Mouse (Mus musculus) MN1 (cell line): ENCODE results near the gene Cyp2j9.
"Not testable (repeated sequence)": the region's sequence is repeated elsewhere in the genome, so short reads cannot be mapped to it uniquely, and the experiment has no call there.

ENCODE experiments used
- DNase-seq: peaks from one replicate; pipeline ENCODE4 v3.0.0-alpha.2; 2016; ENCODE audit warnings: low spot score

Cyp2j9 gene

DNA sequence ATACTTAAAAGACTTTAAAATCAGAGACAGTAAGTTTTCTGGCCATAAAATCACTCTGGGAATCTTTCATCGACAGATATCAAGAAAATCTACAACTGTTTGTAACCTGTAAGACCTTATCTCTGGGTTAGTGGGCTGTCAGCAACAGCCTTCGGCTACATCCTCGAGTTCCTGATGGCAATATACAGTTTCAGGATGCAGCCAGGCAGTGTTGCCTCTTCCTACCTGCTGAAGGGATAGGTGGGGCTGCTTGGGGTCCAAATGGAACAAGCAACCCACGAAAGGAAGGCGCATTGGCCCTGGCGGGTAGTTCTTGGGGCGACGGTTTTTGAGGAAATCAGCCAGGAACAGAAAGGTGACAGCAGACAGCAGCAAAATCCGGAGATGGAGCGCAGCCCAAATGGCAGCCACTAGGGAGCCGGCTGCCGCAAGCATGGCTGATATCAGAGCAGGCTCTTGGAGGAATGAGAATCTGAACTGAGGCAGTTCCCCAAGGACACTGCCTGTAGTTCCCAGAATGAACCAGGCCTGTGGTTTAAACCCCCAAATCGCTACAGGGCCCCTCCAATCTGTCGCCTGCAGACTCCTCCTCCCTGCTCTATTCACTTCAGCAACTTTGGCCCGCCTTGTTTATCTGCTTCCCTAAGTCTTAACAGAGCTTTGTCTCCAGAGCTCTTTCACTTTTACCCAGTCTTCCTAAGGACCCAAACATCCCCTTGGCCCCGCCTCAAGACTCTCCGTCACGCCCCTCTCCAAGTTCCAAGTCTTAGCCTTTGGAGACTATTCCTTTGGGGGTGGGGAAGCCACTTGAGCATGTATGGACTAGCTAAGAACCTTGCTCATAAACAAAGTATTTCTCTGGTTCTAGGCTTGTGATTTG lies at the start of gene Cyp2j9:
Gene Cyp2j9 (minus strand): TSS at position 668 of the 880 bp plus-strand sequence.
- DNase-seq = no peak

DNA sequence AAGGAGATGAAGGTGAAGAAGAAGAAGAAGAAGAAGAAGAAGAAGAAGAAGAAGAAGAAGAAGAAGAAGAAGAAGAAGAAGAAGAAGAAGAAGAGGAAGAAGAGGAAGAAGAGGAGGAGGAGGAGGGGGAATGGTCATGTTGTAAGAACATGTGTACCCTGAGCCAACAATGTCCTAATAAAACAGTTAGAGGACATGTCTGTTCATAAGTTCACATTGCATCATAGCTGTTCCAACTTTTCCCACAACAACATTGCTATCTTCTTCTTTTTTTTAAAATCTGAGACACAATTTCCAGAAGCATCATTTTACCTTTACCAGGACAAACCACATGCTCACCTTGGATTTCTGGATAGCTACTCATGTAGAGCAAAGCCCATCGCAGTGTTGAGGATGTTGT lies 44.1 kb upstream of the Cyp2j9 start:
- DNase-seq = no peak

- DNase-seq = no peak
Measured at GRCm38 (mm10) chr4:96622474-96622873, 31.1 kb upstream of the Cyp2j9 start.

DNA sequence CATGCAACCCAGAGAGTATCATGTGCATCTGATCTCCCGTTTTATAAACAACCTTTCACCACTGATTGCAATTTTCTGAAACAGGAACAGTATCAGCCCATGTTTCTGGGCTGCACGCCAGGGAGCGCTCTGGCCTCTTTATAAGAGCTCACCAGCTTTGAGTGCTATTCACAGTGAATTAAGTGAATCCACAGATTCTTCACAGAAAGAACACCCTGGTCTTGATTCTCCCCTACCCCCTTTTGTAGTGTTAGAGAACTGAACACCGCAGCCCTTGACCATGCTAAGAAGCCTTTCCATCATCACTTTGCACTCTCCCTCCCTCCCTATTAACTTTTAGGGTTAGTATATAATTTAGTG lies 393 bp upstream of the Cyp2j9 start:
- DNase-seq = no peak

DNA sequence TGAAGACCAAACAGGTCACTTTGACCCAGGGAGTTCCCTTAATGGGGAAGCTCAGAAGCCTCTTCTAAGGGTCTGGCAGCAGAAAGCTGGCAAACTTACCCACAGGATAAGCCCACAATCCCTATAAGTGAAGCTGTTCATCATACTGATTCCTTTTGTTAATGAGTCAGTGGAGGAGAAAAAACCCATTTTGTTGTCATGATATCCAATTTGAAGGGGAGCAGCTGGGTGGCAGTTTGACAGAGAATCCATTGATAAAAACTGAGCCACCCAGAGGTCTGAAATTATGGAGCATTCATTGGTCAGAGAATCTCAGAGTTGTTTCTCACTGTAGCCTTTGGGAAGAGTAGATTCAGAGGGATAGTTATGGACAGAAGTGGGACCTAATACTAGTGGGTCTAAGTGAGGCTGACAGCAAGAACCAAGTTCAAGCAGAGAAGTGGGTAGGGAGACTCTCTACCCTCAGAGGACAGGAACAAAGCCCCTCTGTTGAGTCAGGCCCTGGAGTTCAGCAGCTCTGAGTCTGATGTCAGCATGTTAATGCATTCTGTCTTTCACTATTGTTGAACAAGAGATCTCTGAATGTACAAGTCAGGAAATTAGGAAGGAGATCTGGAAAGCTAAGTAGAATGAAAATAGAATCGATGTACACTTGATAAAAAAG lies 9.8 kb downstream of the Cyp2j9 start:
- DNase-seq = no peak

- not testable (repeated sequence) for DNase-seq
Measured at GRCm38 (mm10) chr4:96580351-96580750, 11.0 kb downstream of the Cyp2j9 start.

- no peak for DNase-seq
Measured at GRCm38 (mm10) chr4:96569442-96569841, 21.9 kb downstream of the Cyp2j9 start.

GRCm38 (mm10) chr4:96567988-96568387 lies 23.4 kb downstream of the Cyp2j9 start:
- no peak for DNase-seq

DNA sequence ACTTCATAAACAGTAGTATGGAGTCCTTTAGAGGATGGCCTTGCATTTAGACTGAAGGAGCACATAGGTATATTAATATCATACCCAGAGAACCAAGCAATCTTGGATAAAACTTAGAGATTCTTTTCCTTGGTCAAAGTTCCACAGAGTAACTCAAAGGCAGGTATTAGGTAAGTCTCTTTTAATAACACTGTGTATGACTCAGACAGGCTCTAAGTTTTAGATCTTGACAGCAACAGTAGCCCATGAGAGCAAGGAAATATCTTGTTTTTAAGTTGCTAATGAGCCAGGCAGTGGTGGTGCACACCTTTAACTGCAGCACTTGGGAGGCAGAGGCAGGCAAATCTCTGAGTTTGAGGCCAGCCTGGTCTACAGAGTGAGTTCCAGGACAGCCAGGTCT lies 25.6 kb downstream of the Cyp2j9 start:
- DNase-seq = no peak

DNA sequence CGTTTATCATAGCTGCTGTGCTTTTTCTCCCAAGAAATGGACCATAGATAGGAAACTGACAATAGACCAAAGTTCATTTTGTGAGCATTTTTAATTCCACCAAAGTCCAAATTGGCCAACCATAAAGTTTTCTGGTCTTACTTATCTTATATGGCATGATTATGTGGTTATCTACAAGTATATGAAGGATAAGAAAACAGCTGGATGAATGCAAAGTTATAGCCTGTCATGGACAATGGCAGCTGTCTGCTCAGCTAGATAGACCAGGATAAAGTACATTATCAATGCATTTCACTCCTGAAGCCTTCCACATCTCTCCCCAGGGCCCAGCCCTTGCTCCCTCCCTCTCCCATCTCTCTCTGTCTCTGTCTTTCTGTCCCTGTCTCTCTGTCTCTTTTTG lies 30.9 kb downstream of the Cyp2j9 start:
- no peak for DNase-seq

GRCm38 (mm10) chr4:96559781-96560180 lies 31.6 kb downstream of the Cyp2j9 start:
- DNase-seq = no peak

DNA sequence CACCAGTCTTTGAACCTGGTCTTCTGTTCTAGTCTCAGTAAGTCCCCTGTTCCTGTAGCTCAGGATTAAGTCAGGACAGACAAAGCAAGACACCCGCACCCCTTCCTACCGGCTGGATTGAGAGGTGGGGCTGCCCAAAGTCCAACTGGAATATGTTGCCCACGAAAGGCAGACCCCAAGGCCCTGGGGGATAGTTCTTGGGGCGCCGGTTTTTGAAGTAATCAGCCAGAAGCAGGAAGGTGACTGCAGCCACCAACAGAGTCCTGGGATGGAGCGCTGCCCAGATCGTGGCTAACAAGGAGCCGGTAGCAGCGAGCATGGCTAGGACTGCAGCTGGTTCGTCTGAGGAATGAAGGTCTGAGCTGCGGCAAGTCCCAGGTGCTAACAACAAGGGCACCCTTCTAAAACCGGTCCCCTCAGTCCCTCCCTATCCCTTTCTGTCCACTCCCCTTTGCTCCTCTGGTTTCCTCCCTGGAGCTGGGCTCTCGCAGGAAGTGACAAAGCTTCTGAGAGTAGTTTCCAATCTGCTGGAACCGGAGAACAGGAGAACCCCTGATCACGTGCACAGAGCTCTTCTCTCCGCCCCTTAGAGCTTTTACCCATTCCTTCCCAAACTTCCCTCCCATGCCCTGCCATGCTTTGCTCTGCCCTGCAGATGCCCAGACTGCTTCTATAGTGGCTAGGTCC lies 38.1 kb downstream of the Cyp2j9 start, which contains the start of gene Cyp2j6:
Gene Cyp2j6 (minus strand): TSS at position 529 of the 687 bp plus-strand sequence.
- DNase-seq = no peak

DNA sequence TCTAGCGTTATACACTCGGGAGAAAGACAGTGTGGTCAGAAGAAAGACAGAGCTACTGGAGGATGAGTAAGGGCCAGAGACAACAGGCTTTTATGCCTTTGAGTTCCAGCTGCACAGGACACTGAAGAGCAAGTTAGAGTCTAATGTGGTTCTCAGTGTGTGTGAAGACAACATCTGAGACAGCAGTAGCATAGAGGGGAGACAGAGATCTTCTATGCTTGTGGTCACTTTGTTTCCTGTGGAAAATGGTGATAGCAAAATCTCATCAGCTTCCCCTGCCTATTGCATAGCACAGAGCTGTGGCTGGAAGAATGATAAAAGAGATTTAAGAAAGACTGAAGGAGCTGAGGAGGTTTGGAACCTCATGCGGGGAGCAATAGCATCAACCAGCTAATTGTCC lies 39.8 kb downstream of the Cyp2j9 start:
- no peak for DNase-seq

- DNase-seq = no peak
Measured at GRCm38 (mm10) chr4:96545976-96546375, 45.4 kb downstream of the Cyp2j9 start.

- no peak for DNase-seq
Measured at GRCm38 (mm10) chr4:96525772-96526171, 65.6 kb downstream of the Cyp2j9 start.

GRCm38 (mm10) chr4:96522256-96522655 lies 69.1 kb downstream of the Cyp2j9 start:
- DNase-seq = no peak
